Mouse (Mus musculus): ENCODE data around the gene Per1.

DNA sequence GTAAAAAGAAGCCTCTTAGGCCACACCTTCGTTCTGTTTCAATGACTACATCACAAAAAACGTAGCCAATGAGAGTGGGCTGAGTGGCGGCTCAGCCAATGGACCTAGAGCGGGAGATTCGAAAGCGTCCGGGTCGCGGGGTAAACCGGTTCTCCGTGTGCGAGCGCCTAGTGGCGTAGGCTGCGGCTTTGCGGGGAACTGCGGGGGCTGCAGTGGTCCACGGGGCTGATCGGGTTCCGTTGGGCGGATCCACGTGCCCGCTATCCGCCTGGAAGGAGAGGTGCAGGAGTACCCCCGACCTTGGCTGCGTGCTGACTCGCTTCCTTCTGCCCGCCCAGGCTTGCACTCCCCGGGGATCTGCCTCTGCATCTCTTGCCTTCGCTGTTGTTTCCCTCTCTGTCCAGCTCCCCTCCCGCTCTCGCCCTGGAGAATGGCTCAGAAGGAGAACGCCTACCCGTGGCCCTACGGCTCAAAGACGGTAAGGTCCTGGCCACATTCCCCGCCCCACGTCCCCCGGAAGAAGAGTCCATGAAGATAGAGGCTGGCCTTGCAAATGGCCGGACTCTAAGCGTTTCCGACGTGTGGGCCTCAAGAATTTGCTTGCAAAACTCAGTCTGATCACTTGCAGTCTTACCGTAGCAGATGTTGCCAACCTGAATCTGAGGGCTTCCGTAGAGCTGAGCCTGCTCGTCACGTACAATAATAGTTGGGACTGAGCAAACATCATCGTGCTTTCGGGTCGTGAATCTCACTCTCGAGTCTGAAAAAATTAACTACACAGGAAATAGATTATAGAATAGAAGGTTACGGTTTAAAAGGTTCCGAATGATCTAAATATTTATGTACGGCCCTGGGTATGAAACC is 49.3 kb upstream of the Per1 start, which contains the start of gene Aurkb:
- TF ChIP-seq GATA1 (IDR thresholded peaks at IDR 0.05; ENCODE audit: borderline replicate concordance, low read length): no peak
- no peak; the same call in 1 of the 2 replicates for TF ChIP-seq FLI1 (IDR thresholded peaks at IDR 0.05; ENCODE audit: low read length)
